Mouse (Mus musculus): ENCODE measurements around the gene Ubald2. TPM values are rescaled to one million over a fixed set of nuclear protein-coding genes. Genes with fewer than 3 reads are reported as not detected.

Gene Ubald2
- polyA plus RNA-seq, 2 experiments, result 50.3 to 70.9 TPM

DNA sequence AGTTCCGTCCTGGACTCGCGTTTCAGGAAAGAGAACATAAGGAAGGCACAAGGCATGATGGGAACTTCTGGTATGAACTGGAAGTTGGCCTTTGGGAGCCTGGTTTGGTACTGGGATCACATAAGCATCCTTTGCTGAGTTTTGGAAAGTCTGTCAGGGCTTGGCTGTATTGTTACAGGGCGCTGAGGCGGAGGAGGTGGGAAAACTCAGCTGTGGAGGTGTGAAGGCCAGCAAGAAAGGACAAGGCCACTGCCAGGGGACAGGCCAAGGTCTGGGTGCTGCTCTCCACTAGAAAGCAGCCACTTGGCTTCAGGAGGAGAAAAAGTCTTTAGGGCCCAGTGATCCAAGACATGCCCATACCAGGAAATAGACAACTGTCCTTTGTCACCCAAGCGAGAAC is 9.4 kb downstream of the Ubald2 start:
- Histone ChIP-seq H3K4me1 (replicated peaks; ENCODE audit: control insufficient read depth in 2 of 2, insufficient read depth in 2 of 2, low read length in 1 of 2) (peaks cover 0 to 4% of the 10 kb centered on the region in 2 experiments; a peak in 1 of 4 replicates), H3K4me3 (ENCODE audit: insufficient read depth in 1 of 2, low read depth in 2 of 2, low read length in 2 of 2) (no peak overlapping the region), H3K9me3 (ENCODE audit: control insufficient read depth, low read length) (no peaks in the 10 kb centered on the region), H3K27ac (no peak overlapping the region), H3K9ac (replicated peaks) (no peak overlapping the region), H3K27me3 (ENCODE audit: control insufficient read depth, insufficient read depth, low read length) (no peaks in the 10 kb centered on the region; the same call in 1 of the 2 replicates), H3K4me2 (ENCODE audit: low read depth) (no peak overlapping the region), H3K36me3 (replicated peaks; ENCODE audit: control insufficient read depth, insufficient read depth, low read depth) (peaks cover 3% of the 10 kb centered on the region)
- DNase-seq (ENCODE audit: low read depth in 3 of 3, low spot score in 3 of 3) (no peak), ATAC-seq (ENCODE audit: insufficient read depth) (no peak)
- TF ChIP-seq EP300 (IDR thresholded peaks at IDR 0.05; ENCODE audit: low read depth) (no peak), CTCF (IDR thresholded peaks at IDR 0.05; ENCODE audit: low read depth) (no peak)
- 81% methylated on average over 6 of the region's 6 CpGs for WGBS (ENCODE audit: insufficient replicate concordance)

DNA sequence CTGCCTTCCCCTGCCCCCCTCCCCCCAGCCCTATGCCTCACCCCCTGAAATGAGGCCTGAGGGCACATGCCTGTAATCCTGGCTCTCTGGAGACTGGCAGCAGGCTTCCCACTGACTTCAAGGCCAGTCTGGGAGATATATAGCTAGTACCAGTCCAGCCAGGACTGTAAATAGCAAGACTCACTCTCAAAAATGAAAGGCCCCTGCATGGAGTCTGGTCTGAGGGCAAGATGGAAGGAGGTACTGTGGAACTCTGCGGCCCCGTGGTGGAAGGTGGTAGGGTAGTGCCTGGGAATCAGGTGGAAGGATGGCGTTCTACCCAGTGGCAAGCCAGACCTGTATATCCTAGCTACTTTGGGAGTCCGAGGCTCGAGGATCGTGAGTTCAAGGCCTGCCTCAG is 10.0 kb downstream of the Ubald2 start:
- DNase-seq (ENCODE audit: low read depth in 3 of 3, low spot score in 3 of 3), result no peak
- Histone ChIP-seq H3K9me3 (ENCODE audit: control insufficient read depth, low read length) (no peaks in the 10 kb centered on the region), H3K9ac (replicated peaks) (no peak overlapping the region), H3K4me1 (replicated peaks; ENCODE audit: control insufficient read depth in 2 of 2, insufficient read depth in 2 of 2, low read length in 1 of 2) (peaks cover 0 to 4% of the 10 kb centered on the region in 2 experiments; a peak in 1 of 4 replicates), H3K4me3 (ENCODE audit: insufficient read depth in 1 of 2, low read depth in 2 of 2, low read length in 2 of 2) (no peak overlapping the region), H3K4me2 (ENCODE audit: low read depth) (no peak overlapping the region), H3K27me3 (ENCODE audit: control insufficient read depth, insufficient read depth, low read length) (no peaks in the 10 kb centered on the region; the same call in 1 of the 2 replicates), H3K27ac (no peak overlapping the region), H3K36me3 (replicated peaks; ENCODE audit: control insufficient read depth, insufficient read depth, low read depth) (peaks cover 1% of the 10 kb centered on the region)
- WGBS (ENCODE audit: insufficient replicate concordance), result 74% methylated on average over 6 of the region's 6 CpGs
- ATAC-seq (ENCODE audit: insufficient read depth), result no peak
- TF ChIP-seq EP300 (IDR thresholded peaks at IDR 0.05; ENCODE audit: low read depth) (no peak), CTCF (IDR thresholded peaks at IDR 0.05; ENCODE audit: low read depth) (no peak)

DNA sequence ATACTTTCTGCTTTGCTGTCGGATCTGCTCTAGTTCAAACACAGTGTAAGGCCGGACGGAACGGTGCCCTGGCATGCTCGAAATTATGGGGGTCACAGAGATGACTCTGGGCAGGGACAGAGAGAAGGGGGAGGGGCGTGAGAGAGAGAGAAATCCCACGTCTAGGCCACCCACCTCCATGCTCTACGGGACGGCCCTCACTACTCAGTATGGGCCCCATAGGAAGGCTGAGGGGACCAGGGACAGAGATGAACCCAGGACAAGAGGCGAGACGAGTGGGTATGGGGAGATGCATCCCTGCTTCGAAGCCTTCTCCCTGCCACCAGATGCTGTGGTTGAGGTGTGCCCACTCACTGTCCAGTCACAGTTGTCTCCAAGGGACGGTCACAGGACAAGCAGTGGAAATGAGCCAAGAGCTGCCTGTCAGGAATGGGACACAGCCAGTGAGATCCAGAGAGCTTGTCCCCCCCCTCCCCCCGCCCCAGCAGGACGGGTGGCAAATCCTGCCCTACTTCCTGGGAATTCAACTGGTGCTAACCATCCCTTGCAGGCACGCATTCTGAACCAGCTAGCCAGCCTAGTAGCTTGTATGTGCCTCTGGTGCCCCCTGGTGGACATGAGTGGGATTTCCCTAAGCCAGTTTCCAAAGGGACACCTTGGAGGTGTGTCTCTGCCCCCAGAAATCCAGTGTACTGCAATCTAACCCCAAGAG is 11.9 kb downstream of the Ubald2 start:
- H3K9ac ChIP-seq (replicated peaks), result no peak overlapping the region
- no peaks in the 10 kb centered on the region; the same call in 1 of the 2 replicates for H3K27me3 ChIP-seq (ENCODE audit: control insufficient read depth, insufficient read depth, low read length)
- TF ChIP-seq CTCF (IDR thresholded peaks at IDR 0.05; ENCODE audit: low read depth) (peak; percentile 98), EP300 (IDR thresholded peaks at IDR 0.05; ENCODE audit: low read depth) (no peak)
- peaks cover 0 to 2% of the 10 kb centered on the region in 2 experiments; a peak in 1 of 4 replicates for H3K4me1 ChIP-seq (replicated peaks; ENCODE audit: control insufficient read depth in 2 of 2, insufficient read depth in 2 of 2, low read length in 1 of 2)
- no peak overlapping the region for H3K4me2 ChIP-seq (ENCODE audit: low read depth)
- H3K4me3 ChIP-seq (ENCODE audit: insufficient read depth in 1 of 2, low read depth in 2 of 2, low read length in 2 of 2), result no peak overlapping the region
- H3K36me3 ChIP-seq (replicated peaks; ENCODE audit: control insufficient read depth, insufficient read depth, low read depth), result no peaks in the 10 kb centered on the region
- WGBS (ENCODE audit: insufficient replicate concordance), result 39% methylated on average over 16 of the region's 16 CpGs
- peak; percentile 58 for ATAC-seq (ENCODE audit: insufficient read depth)
- peak; percentile 73 to 78 (median 73) for DNase-seq (ENCODE audit: low read depth in 3 of 3, low spot score in 3 of 3)
- no peak overlapping the region for H3K27ac ChIP-seq
- no peaks in the 10 kb centered on the region; the same call in 1 of the 2 replicates for H3K9me3 ChIP-seq (ENCODE audit: control insufficient read depth, low read length)

DNA sequence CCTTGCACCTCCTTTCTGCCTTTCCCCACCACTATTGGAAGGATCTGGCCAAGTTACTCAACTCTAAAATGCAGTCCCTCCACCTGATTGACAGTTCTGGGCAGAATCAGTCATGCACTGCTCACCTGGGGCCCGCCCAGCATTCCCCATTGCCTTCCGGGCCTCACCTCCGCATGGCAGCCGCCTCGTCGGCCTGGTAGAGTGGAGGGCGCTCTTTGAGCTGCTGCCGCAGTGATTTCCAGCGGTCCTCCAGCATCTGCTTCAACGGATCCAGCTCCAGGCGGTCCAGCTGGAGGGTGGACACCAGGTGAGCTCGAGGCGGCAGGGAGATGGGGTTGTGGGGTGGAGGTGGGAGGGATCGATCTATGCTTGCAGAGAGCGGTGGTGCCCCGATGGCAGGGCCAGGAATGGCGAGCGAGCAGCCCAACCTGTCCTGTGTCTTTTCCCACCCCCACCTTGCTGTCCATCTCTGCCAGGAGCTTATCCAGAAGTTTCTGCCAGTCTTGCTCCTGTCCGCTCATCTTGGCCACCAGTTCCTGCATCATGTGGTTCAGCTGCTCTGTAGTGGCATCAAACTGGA is 12.5 kb downstream of the Ubald2 start:
- WGBS (ENCODE audit: insufficient replicate concordance), result 16% methylated on average over 19 of the region's 19 CpGs
- Histone ChIP-seq H3K9me3 (ENCODE audit: control insufficient read depth, low read length) (no peaks in the 10 kb centered on the region; the same call in 1 of the 2 replicates), H3K4me2 (ENCODE audit: low read depth) (no peak overlapping the region), H3K36me3 (replicated peaks; ENCODE audit: control insufficient read depth, insufficient read depth, low read depth) (no peaks in the 10 kb centered on the region), H3K27me3 (ENCODE audit: control insufficient read depth, insufficient read depth, low read length) (no peaks in the 10 kb centered on the region; the same call in 1 of the 2 replicates), H3K9ac (replicated peaks) (no peak overlapping the region), H3K4me3 (ENCODE audit: insufficient read depth in 1 of 2, low read depth in 2 of 2, low read length in 2 of 2) (no peak overlapping the region), H3K4me1 (replicated peaks; ENCODE audit: control insufficient read depth in 2 of 2, insufficient read depth in 2 of 2, low read length in 1 of 2) (peaks cover 0 to 2% of the 10 kb centered on the region in 2 experiments; a peak in 1 of 4 replicates), H3K27ac (no peak overlapping the region)
- DNase-seq (ENCODE audit: low read depth in 3 of 3, low spot score in 3 of 3), result no peak
- ATAC-seq (ENCODE audit: insufficient read depth), result peak; percentile 22; the same call in 1 of the 2 replicates
- no peak for TF ChIP-seq EP300 (IDR thresholded peaks at IDR 0.05; ENCODE audit: low read depth)
- no peak for TF ChIP-seq CTCF (IDR thresholded peaks at IDR 0.05; ENCODE audit: low read depth)

DNA sequence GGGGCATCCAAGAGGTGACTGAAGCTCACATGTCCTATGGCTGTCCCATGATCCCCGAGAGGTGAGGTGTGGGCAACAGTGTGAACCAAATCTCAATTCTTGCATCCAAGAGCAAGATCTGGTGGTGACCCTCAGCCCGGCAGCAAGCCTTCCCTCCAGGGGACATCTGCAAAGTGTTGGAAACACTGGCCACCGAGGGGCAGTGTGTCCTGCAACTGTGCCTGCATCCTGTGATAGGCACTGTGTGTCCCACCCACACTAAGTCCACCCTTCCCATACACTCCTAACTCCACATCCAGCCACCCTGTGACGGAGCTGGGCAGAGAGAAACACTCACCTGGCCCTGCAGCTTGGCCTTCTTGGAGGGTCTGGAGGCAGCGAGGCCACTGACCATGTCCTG is 13.9 kb downstream of the Ubald2 start:
- peaks cover 0 to 2% of the 10 kb centered on the region in 2 experiments; a peak in 1 of 4 replicates for H3K4me1 ChIP-seq (replicated peaks; ENCODE audit: control insufficient read depth in 2 of 2, insufficient read depth in 2 of 2, low read length in 1 of 2)
- WGBS (ENCODE audit: insufficient replicate concordance), result 51% methylated on average over 5 of the region's 5 CpGs
- ATAC-seq (ENCODE audit: insufficient read depth) (no peak), DNase-seq (ENCODE audit: low read depth in 3 of 3, low spot score in 3 of 3) (no peak)
- H3K4me3 ChIP-seq (ENCODE audit: insufficient read depth in 1 of 2, low read depth in 2 of 2, low read length in 2 of 2), result no peak overlapping the region
- no peaks in the 10 kb centered on the region for H3K36me3 ChIP-seq (replicated peaks; ENCODE audit: control insufficient read depth, insufficient read depth, low read depth)
- H3K27ac ChIP-seq, result no peak overlapping the region
- H3K27me3 ChIP-seq (ENCODE audit: control insufficient read depth, insufficient read depth, low read length), result no peaks in the 10 kb centered on the region; the same call in 1 of the 2 replicates
- no peaks in the 10 kb centered on the region; the same call in 1 of the 2 replicates for H3K9me3 ChIP-seq (ENCODE audit: control insufficient read depth, low read length)
- H3K4me2 ChIP-seq (ENCODE audit: low read depth), result no peak overlapping the region
- peak; percentile 30; the same call in 1 of the 2 replicates for TF ChIP-seq CTCF (IDR thresholded peaks at IDR 0.05; ENCODE audit: low read depth)
- no peak for TF ChIP-seq EP300 (IDR thresholded peaks at IDR 0.05; ENCODE audit: low read depth)
- no peak overlapping the region for H3K9ac ChIP-seq (replicated peaks)
